Mouse (Mus musculus) heart, postnatal 0 days (tissue): ENCODE results near the gene Nfatc3.

Source experiments
- CTCF ChIP-seq: IDR thresholded peaks from 2 replicates; pipeline ENCODE4 v1.5.1; 2016; ENCODE audit warnings: antibody characterized with exemption, control low read depth, low read depth
- EP300 ChIP-seq: IDR thresholded peaks from 2 replicates; pipeline ENCODE4 v1.6.1; 2016; ENCODE audit warnings: antibody characterized with exemption, low read depth

GRCm38 (mm10) chr8:106135672-106136071, 77.0 kb downstream of the Nfatc3 start:
- TF ChIP-seq CTCF (no peak), EP300 (no peak)
